Mouse (Mus musculus): ENCODE results near the gene Atg2b. TPM values are rescaled to one million over a fixed set of nuclear protein-coding genes. Genes with fewer than 3 reads are reported as not detected.

Gene Atg2b
- total RNA-seq (2023), result 10 to 100 TPM; 44.9 to 45.8 TPM

DNA sequence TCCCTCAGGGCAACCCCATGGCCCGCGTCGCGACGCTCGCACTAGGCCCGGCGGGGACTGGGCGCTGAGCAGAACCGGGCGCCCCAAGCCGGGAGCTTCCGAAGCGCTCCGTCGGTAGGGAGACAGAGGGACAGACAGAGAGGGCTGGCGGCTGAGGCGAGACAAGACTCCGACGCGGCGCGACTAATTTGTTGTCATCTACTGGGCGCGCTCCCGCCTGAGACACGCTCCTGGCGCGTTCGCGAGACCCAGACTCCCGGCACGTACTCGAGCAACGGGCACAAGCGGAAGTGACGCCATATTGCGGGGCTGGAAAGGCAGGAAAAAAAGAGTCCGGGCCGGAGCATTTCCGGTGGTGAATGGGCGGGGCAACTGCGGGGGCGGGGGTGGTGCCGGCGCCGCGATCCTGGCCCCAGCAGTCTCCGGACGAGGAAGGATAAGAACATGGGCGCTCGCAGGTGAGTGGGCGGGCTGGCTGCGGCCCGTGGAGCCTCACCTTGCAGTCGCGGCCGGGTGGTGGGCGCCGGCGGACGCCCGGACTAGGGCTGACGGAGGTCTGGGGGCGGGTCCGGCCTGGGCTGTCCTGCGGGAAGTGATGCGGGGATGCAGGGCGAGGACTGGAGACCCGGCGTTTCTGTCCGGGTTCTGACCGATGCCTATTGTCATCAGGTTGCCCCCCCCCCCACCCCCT, at the start of gene Atg2b:
Gene Atg2b (minus strand): TSS at position 211 of the 691 bp plus-strand sequence.

DNA sequence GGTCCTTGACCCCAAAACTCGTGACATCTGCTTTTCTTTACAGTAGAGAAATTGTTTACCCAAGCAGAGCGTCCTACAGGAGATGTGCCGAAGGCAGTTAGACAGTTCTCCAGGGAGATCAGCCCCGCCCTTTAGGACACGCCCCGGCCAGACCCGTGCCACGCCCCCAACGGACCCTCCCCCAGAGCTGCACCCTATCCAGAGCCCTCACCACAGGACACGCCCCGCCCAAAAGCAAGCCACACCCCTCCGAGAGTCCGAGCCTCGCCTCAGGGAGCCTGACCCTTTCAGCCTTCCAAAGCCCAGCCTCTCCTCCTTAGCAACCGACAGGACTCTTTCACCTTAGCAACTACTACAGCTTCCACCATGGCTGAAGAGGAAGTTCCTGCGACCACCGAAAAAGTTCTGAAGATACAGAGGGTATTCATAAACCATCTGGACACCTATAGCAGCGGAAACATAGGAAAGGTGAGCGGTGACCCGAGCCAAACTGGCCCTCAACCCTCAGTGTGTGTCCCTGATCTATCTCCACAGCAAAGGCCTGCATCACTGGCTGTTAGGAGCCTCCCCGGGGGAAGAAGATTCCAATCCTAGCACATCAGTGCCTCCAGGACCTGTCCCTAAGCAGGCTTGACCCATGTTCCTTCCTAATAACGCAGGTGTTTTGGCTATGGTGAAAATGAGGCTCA, 20.9 kb upstream of the Atg2b start, which contains the start of gene Ak7:
Gene Ak7 (plus strand): TSS at position 178 of the 689 bp plus-strand sequence.

DNA sequence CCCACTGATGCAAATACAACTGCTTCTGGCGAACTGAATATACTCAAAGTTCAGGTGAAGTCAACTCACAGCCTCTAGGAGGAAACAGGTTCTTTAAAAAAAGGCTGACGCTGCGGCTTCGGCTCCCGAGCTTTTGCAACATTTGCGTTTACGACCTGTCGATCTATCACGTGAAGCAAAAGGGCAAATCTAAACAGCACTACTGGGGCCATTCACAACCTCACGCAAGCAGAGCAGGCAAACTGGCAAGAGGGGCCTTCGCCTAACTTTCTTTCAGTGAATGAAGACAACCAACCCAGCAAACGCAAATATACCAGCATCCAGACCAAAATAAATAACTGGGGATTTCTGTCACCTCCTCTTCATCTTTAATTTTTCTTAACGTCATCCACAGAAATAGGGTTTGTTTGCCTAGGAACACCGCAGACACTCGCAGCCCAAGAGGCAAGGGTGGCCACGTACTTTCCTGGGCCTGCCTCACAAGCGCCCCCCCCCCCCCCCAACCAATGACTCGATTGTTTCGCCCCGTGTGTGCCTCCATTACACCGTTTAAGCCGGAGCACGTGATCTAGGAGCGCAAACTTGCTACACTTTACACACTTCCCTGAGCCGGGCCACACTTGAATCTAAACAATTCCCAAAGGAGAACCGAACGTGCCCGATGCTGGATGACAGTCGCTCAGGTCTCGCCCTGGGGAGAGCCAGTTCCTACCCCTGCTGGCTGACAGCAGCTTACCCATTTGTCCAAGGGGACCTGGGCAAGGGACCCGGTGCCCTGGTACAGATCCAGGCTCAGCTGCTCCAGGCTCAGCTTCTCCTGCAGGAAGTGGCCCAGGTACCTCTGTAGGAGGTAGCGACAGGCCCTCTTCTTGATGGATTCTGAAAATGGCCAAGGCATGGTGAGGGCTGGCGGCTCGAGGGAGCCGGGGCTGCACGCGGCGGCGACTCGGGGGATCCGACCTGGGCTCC, 794 bp downstream of the Atg2b start, which contains the start of gene Gskip:
Gene Gskip (plus strand): TSS at position 897 of the 969 bp plus-strand sequence.

DNA sequence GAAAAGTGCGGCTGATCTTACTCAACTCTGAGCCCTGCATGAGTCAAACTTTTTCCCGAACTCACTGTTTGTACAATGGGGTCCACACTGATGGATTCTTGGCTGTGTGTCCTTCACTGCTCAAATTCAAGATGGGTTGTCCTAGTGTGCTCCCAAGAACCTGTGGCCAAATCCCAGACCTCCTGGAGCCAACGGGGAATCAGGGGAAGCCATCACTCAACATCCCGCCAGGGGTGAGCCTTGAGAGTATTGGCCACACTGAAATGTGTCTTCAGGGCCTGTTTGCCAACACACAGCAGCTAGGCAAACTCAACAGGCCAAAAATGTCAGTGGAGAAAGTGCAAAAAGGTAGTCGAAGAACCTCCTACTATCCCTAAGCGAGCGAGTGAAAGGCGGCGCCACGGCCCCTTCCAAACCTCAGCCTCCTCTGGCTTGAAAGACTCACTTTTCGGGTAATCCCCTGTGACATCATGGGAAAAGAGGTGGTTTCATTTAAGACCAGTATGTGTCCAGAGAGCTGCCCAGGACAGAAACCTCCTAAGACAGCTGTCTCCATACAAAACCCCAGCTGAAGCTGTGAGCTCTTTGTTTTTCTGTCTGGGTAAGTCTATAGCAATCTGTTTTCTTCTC, 82.3 kb downstream of the Atg2b start, which contains the start of gene Bdkrb1:
Gene Bdkrb1 (plus strand): TSS at position 505 of the 630 bp plus-strand sequence.

Other genes with a start within 250 kb of the Atg2b start
- gene D430019H16Rik, start 231.4 kb downstream of the Atg2b start, total RNA-seq (2023), result under 1 TPM; 0.09 to 0.12 TPM
- gene Bdkrb2, start 122.0 kb downstream of the Atg2b start, total RNA-seq (2023), result not detected
- not detected for gene Bdkrb1, start 82.1 kb downstream of the Atg2b start, total RNA-seq (2023)
- gene Gskip, start 382 bp downstream of the Atg2b start, total RNA-seq (2023), result 10 to 100 TPM; 12.9 to 16.9 TPM
- gene Ak7, start 20.8 kb upstream of the Atg2b start, total RNA-seq (2023), result under 1 TPM in 1 of 2 experiments, not detected in 1; 0.65 TPM
- 100 to 1,000 TPM; 198 to 210 TPM for gene Papola, start 99.5 kb upstream of the Atg2b start, total RNA-seq (2023)

Data from T-cell, adult 66 days (primary cell).